ENCODE assay signal across 9 mouse cellular contexts in genomic region chr4:138379091-138379840, GRCm38 (mm10). TPM values are rescaled to one million over a fixed set of nuclear protein-coding genes. Genes with fewer than 3 reads are reported as not detected.
DNase-seq lines count a peak whose midpoint lies in the region; ATAC-seq and TF ChIP-seq lines count a peak whose summit lies in the region.
"Had no signal": no experiment of that assay in that cellular context is flagged by ENCODE, and none has a peak within 500 bp of the region (broad histone marks: within the 10 kb centered on the region; RNA-seq: fewer than 3 reads in every experiment).

No protein-coding gene starts in this region.

- no peak overlapping the region for H3K27ac ChIP-seq in liver, embryonic 14.5 days
- no peak overlapping the region; the same call in 1 of the 2 replicates for H3K27ac ChIP-seq in neural tube, embryonic 13.5 days (replicated peaks)

- H3K4me2 ChIP-seq in liver, embryonic 14.5 days (ENCODE audit: low read depth), result no peak overlapping the region
- no peak overlapping the region for H3K4me2 ChIP-seq in neural tube, embryonic 13.5 days

- TF ChIP-seq CTCF in Patski (IDR thresholded peaks at IDR 0.05), result peak; percentile 90
- peak; percentile 81 for TF ChIP-seq CTCF in liver, embryonic 14.5 days (IDR thresholded peaks at IDR 0.05; ENCODE audit: low read depth)

- no peaks in the 10 kb centered on the region for H3K27me3 ChIP-seq in Patski
- no peaks in the 10 kb centered on the region for H3K27me3 ChIP-seq in liver, embryonic 14.5 days (ENCODE audit: control insufficient read depth, insufficient read depth, low read length)
- H3K27me3 ChIP-seq in neural tube, embryonic 13.5 days, result no peaks in the 10 kb centered on the region

- H3K36me3 ChIP-seq in liver, embryonic 14.5 days (replicated peaks; ENCODE audit: control insufficient read depth, insufficient read depth, low read depth), result no peaks in the 10 kb centered on the region
- no peaks in the 10 kb centered on the region for H3K36me3 ChIP-seq in neural tube, embryonic 13.5 days

- 41% methylated on average over 14 of the region's 14 CpGs for WGBS in liver, embryonic 14.5 days (ENCODE audit: insufficient replicate concordance)
- WGBS in neural tube, embryonic 13.5 days, result 43% methylated on average over 14 of the region's 14 CpGs

- CTCF ChIA-PET in Patski (lab: Charles Lee), result interaction anchor here (0.8 to 2.4 kb wide), 15 partner anchors 11 to 63 kb away, joined by 3 to 11 read pairs (median 5); partner anchors contain the start of genes Cda and Pink1

- POLR2A ChIA-PET in Patski (lab: Charles Lee), result interaction anchor here (1.0 to 1.4 kb wide), 2 partner anchors 41 to 53 kb away, joined by 3 to 4 read pairs; partner anchors contain the start of gene Pink1

- no peaks in the 10 kb centered on the region for H3K9me3 ChIP-seq in liver, embryonic 14.5 days (ENCODE audit: control insufficient read depth, low read length)
- H3K9me3 ChIP-seq in neural tube, embryonic 13.5 days, result no peaks in the 10 kb centered on the region

- 0 out of 4 replicates have a peak, but pooled peaks cover 0 to 2% of the 10 kb centered on the region in 2 experiments for H3K4me1 ChIP-seq in liver, embryonic 14.5 days (replicated peaks; ENCODE audit: control insufficient read depth in 2 of 2, insufficient read depth in 2 of 2, low read length in 1 of 2)
- H3K4me1 ChIP-seq in neural tube, embryonic 13.5 days (replicated peaks), result peaks cover 18% of the 10 kb centered on the region

- no peak overlapping the region for H3K4me3 ChIP-seq in liver, embryonic 14.5 days (ENCODE audit: insufficient read depth in 1 of 2, low read depth in 2 of 2, low read length in 2 of 2)
- no peak overlapping the region for H3K4me3 ChIP-seq in neural tube, embryonic 13.5 days
- H3K4me3 ChIP-seq: erythroblast, embryonic 14.5 days had no signal

- DNase-seq in 416B (ENCODE audit: low read depth) (peak; percentile 88), Patski (ENCODE audit: low read depth, low spot score) (peak; percentile 25)
- peak; percentile 87 to 89 for DNase-seq in cerebellum, postnatal 36 days
- DNase-seq in gastrocnemius, postnatal 10 days, result peak; percentile 69
- peak; percentile 92 for DNase-seq in kidney, adult 9 months
- peak in 1 of 3 experiments; percentile 24 for DNase-seq in liver, embryonic 14.5 days (ENCODE audit: low read depth in 3 of 3, low spot score in 3 of 3)
- no peak for DNase-seq in thymus, postnatal 25 days

- in situ Hi-C loops in Patski (cut with MboI; ENCODE audit: low pct_unique_long_range_greater_than_20kb), result loop anchor here (5.0 kb wide), 1 partner anchor 62 kb away; no protein-coding TSS in a partner anchor

- no peak for TF ChIP-seq EP300 in liver, embryonic 14.5 days (IDR thresholded peaks at IDR 0.05; ENCODE audit: low read depth)

- no peak for ATAC-seq in Patski
- no peak for ATAC-seq in liver, embryonic 14.5 days (ENCODE audit: insufficient read depth)
- peak; percentile 66; the same call in 1 of the 2 replicates for ATAC-seq in neural tube, embryonic 13.5 days (ENCODE audit: low read depth)

- no peak overlapping the region for H3K9ac ChIP-seq in liver, embryonic 14.5 days (replicated peaks)
- H3K9ac ChIP-seq in neural tube, embryonic 13.5 days, result no peak overlapping the region

RNA-seq across cellular contexts. Expression of gene Cda, which starts 11.5 kb away (rescaled TPM):
- polyA plus RNA-seq in Patski (2021), result 0.32 TPM
- 1 to 10 TPM; 2.5 to 2.8 TPM for total RNA-seq in gastrocnemius, postnatal 10 days (2021)
- 2.6 and 2.7 TPM in 2 replicates for polyA plus RNA-seq in liver, embryonic 14.5 days (2012; rRNA removed)
- polyA plus RNA-seq in liver, embryonic 14.5 days (2014; fragmentation: Nextera tagmentation; extraction: Ambion mirVana), result 3.3 and 3.7 TPM in 2 replicates
- polyA plus RNA-seq in neural tube, embryonic 13.5 days (2015; fragmentation: Nextera tagmentation; extraction: Ambion mirVana), result 6.4 and 7.1 TPM in 2 replicates

RNA-seq across cellular contexts. Expression of gene Fam43b, which starts 17.1 kb away (rescaled TPM):
- not detected for polyA plus RNA-seq in Patski (2021)
- total RNA-seq in gastrocnemius, postnatal 10 days (2021), result under 1 TPM in 1 of 2 experiments, not detected in 1; 0.11 TPM
- polyA plus RNA-seq in liver, embryonic 14.5 days (2012; rRNA removed), result not detected in 2 replicates
- polyA plus RNA-seq in liver, embryonic 14.5 days (2014; fragmentation: Nextera tagmentation; extraction: Ambion mirVana), result not detected in 2 replicates
- 2.2 and 2.6 TPM in 2 replicates for polyA plus RNA-seq in neural tube, embryonic 13.5 days (2015; fragmentation: Nextera tagmentation; extraction: Ambion mirVana)
- polyA plus RNA-seq: erythroblast, embryonic 14.5 days had no signal

RNA-seq across cellular contexts. Expression of gene Pink1, which starts 53.2 kb away (rescaled TPM):
- polyA plus RNA-seq in Patski (2021), result 58.2 TPM
- 100 to 1,000 TPM; 228 to 240 TPM for total RNA-seq in gastrocnemius, postnatal 10 days (2021)
- 13.2 and 14.3 TPM in 2 replicates for polyA plus RNA-seq in liver, embryonic 14.5 days (2012; rRNA removed)
- polyA plus RNA-seq in liver, embryonic 14.5 days (2014; fragmentation: Nextera tagmentation; extraction: Ambion mirVana), result 15.7 and 19.2 TPM in 2 replicates
- 84.9 and 94.0 TPM in 2 replicates for polyA plus RNA-seq in neural tube, embryonic 13.5 days (2015; fragmentation: Nextera tagmentation; extraction: Ambion mirVana)

RNA-seq across cellular contexts. Expression of gene Mul1, which starts 55.2 kb away (rescaled TPM):
- 24.3 TPM for polyA plus RNA-seq in Patski (2021)
- 10 to 100 TPM; 32.3 to 35.7 TPM for total RNA-seq in gastrocnemius, postnatal 10 days (2021)
- polyA plus RNA-seq in liver, embryonic 14.5 days (2012; rRNA removed), result 3.8 and 4.3 TPM in 2 replicates
- polyA plus RNA-seq in liver, embryonic 14.5 days (2014; fragmentation: Nextera tagmentation; extraction: Ambion mirVana), result 7.7 and 8.7 TPM in 2 replicates
- 19.8 and 21.6 TPM in 2 replicates for polyA plus RNA-seq in neural tube, embryonic 13.5 days (2015; fragmentation: Nextera tagmentation; extraction: Ambion mirVana)
